Mouse (Mus musculus) olfactory bulb, adult 2 months (tissue): Measurements from ENCODE around the gene Gzmm. TPM values are rescaled to one million over a fixed set of nuclear protein-coding genes. Genes with fewer than 3 reads are reported as not detected.
A peak's percentile ranks its signal among the peaks of the same experiment; 100 is the strongest.

Source experiments
- H3K27ac ChIP-seq: fragments of 200-500 bp; 2 replicates; pipeline ENCODE4 v1.5.1; 2012; ENCODE audit warnings: low read depth, low read length; ENCODE audit not compliant: insufficient read depth
- H3K4me1 ChIP-seq: fragments of 200-500 bp; 2 replicates; pipeline ENCODE4 v1.6.1; 2012; ENCODE audit warnings: low read length; ENCODE audit not compliant: control insufficient read depth, insufficient read depth
- H3K4me3 ChIP-seq: fragments of 200-500 bp; 2 replicates; pipeline ENCODE4 v1.5.1; 2012; ENCODE audit warnings: mild to moderate bottlenecking, low read depth, low read length, moderate library complexity; ENCODE audit not compliant: insufficient read depth
- CTCF ChIP-seq: fragments of 200-500 bp; IDR thresholded peaks from 2 replicates; pipeline ENCODE4 v1.5.1; 2012; ENCODE audit warnings: low read depth, mild to moderate bottlenecking, low read length, moderate library complexity; ENCODE audit not compliant: insufficient read depth
- POLR2A ChIP-seq: fragments of 200-500 bp; IDR thresholded peaks from 2 replicates; pipeline ENCODE4 v1.6.1; 2012; ENCODE audit warnings: mild to moderate bottlenecking, low read depth, low read length, moderate library complexity; ENCODE audit not compliant: insufficient read depth
- WGBS: fragments of 180-500 bp; shearing (Covaris S2); methylation state at CpG from one replicate; pipeline ENCODE4 v1.1.7; 2018; 5-methylcytosine and 5-hydroxymethylcytosine counted together
- polyA plus RNA-seq: library from polyadenylated mRNA; stranded (reverse); fragments of >200 nt; gene quantifications from 2 replicates; pipeline ENCODE4 v1.2.4, GENCODE M21; 2012; ENCODE audit warnings: low replicate concordance; ENCODE audit not compliant: missing spikeins, insufficient read depth, insufficient read length

Gene Gzmm
- not detected in 2 replicates for polyA plus RNA-seq

- Histone ChIP-seq H3K4me3 (no peak within 1 kb of the TSS), H3K4me1 (peaks cover 9% of the 10 kb centered on the region), H3K27ac (no peak within 1 kb of the TSS)
- 77% methylated on average over 4 of the region's 4 CpGs for WGBS
- TF ChIP-seq CTCF (no peak), POLR2A (no peak)
Observed at GRCm38 (mm10) chr10:79688720-79689119, at the start of gene Gzmm. Gene Gzmm (plus strand): TSS chr10:79689020.

GRCm38 (mm10) chr10:79645711-79646110 is 43.1 kb upstream of the Gzmm start, which contains the start of gene Odf3l2:
Gene Odf3l2 (minus strand): TSS chr10:79645738.
- 75% methylated on average over 8 of the region's 8 CpGs for WGBS
- H3K4me3 ChIP-seq, result no peak within 1 kb of the TSS
- H3K4me1 ChIP-seq, result no peaks in the 10 kb centered on the region
- H3K27ac ChIP-seq, result no peak within 1 kb of the TSS
- no peak for TF ChIP-seq CTCF
- TF ChIP-seq POLR2A, result no peak

- TF ChIP-seq CTCF, result peak; percentile 84
- no peak for TF ChIP-seq POLR2A
- H3K27ac ChIP-seq, result no peak overlapping the region
- H3K4me3 ChIP-seq, result no peak overlapping the region
- 32% methylated on average over 7 of the region's 7 CpGs for WGBS
- H3K4me1 ChIP-seq, result no peaks in the 10 kb centered on the region
Observed at GRCm38 (mm10) chr10:79649070-79649751, 39.6 kb upstream of the Gzmm start.

- WGBS, result 81% methylated on average over 7 of the region's 7 CpGs
Observed at GRCm38 (mm10) chr10:79652789-79653188, 36.0 kb upstream of the Gzmm start.

GRCm38 (mm10) chr10:79654946-79655395 is 33.8 kb upstream of the Gzmm start:
- Histone ChIP-seq H3K4me3 (no peak overlapping the region), H3K27ac (peak overlapping the region; percentile 89), H3K4me1 (peaks cover 11% of the 10 kb centered on the region)
- WGBS, result 16% methylated on average over 1 of the region's 1 CpGs
- no peak for TF ChIP-seq CTCF
- no peak for TF ChIP-seq POLR2A

More at GRCm38 (mm10) chr10:79652789-79653188, 36.0 kb upstream of the Gzmm start:
- TF ChIP-seq CTCF (no peak), POLR2A (no peak)
- no peak overlapping the region for H3K4me3 ChIP-seq
- H3K27ac ChIP-seq, result no peak overlapping the region
- peaks cover 11% of the 10 kb centered on the region for H3K4me1 ChIP-seq

GRCm38 (mm10) chr10:79658829-79659228 is 30.0 kb upstream of the Gzmm start:
- 32% methylated on average over 4 of the region's 4 CpGs for WGBS
- peaks cover 11% of the 10 kb centered on the region for H3K4me1 ChIP-seq
- no peak overlapping the region for H3K27ac ChIP-seq
- TF ChIP-seq POLR2A (no peak), CTCF (no peak)
- no peak overlapping the region for H3K4me3 ChIP-seq

- no peak overlapping the region for H3K27ac ChIP-seq
- peaks cover 11% of the 10 kb centered on the region for H3K4me1 ChIP-seq
- TF ChIP-seq POLR2A (no peak), CTCF (no peak)
- no peak overlapping the region for H3K4me3 ChIP-seq
- 62% methylated on average over 2 of the region's 2 CpGs for WGBS
Observed at GRCm38 (mm10) chr10:79660298-79660697, 28.5 kb upstream of the Gzmm start.

- Histone ChIP-seq H3K4me1 (peaks cover 5% of the 10 kb centered on the region; the same call in 1 of the 2 replicates), H3K4me3 (no peak overlapping the region), H3K27ac (no peak overlapping the region)
- 62% methylated on average over 3 of the region's 3 CpGs for WGBS
- TF ChIP-seq POLR2A (no peak), CTCF (no peak)
Observed at GRCm38 (mm10) chr10:79661861-79662260, 27.0 kb upstream of the Gzmm start.

- TF ChIP-seq POLR2A (no peak), CTCF (peak; percentile 84)
- Histone ChIP-seq H3K27ac (no peak within 1 kb of the TSS), H3K4me1 (peaks cover 8% of the 10 kb centered on the region), H3K4me3 (no peak within 1 kb of the TSS)
- WGBS, result 12% methylated on average over 13 of the region's 13 CpGs
Observed at GRCm38 (mm10) chr10:79664131-79664665, 24.6 kb upstream of the Gzmm start, which contains the start of gene Madcam1. Gene Madcam1 (plus strand): TSS chr10:79664559.
